Mouse (Mus musculus) lung, postnatal 25 days (tissue): ENCODE data around the gene Rsrc1.
A peak's percentile ranks its signal among the peaks of the same experiment; 100 is the strongest.
"Not testable (repeated sequence)": the region's sequence is repeated elsewhere in the genome, so short reads cannot be mapped to it uniquely, and the experiment has no call there.

Experiments used
- DNase-seq: peaks from one replicate; pipeline ENCODE4 v3.0.0; 2022; ENCODE audit warnings: low spot score

Rsrc1 gene

GRCm38 (mm10) chr3:66985539-66986286 lies 4.5 kb downstream of the Rsrc1 start:
- peak; percentile 69 for DNase-seq

GRCm38 (mm10) chr3:66986287-66986560 lies 5.0 kb downstream of the Rsrc1 start:
- no peak for DNase-seq

GRCm38 (mm10) chr3:66996820-66997219 lies 15.6 kb downstream of the Rsrc1 start:
- DNase-seq: no peak

GRCm38 (mm10) chr3:67036387-67037062 lies 55.3 kb downstream of the Rsrc1 start:
- no peak for DNase-seq

- DNase-seq: no peak
Observed at GRCm38 (mm10) chr3:67059755-67060154, 78.6 kb downstream of the Rsrc1 start.

- DNase-seq: no peak
Observed at GRCm38 (mm10) chr3:67070575-67071488, 89.6 kb downstream of the Rsrc1 start.

GRCm38 (mm10) chr3:67073653-67074052 lies 92.5 kb downstream of the Rsrc1 start:
- not testable (repeated sequence) for DNase-seq

GRCm38 (mm10) chr3:67075484-67075883 lies 94.3 kb downstream of the Rsrc1 start:
- no peak for DNase-seq

- no peak for DNase-seq
Observed at GRCm38 (mm10) chr3:67084742-67085141, 103.6 kb downstream of the Rsrc1 start.

GRCm38 (mm10) chr3:67108428-67108827 lies 127.2 kb downstream of the Rsrc1 start:
- DNase-seq: no peak

GRCm38 (mm10) chr3:67116317-67116716 lies 135.1 kb downstream of the Rsrc1 start:
- no peak for DNase-seq

- DNase-seq: no peak
Observed at GRCm38 (mm10) chr3:67132521-67132920, 151.3 kb downstream of the Rsrc1 start.

- DNase-seq: no peak
Observed at GRCm38 (mm10) chr3:67135749-67136375, 154.7 kb downstream of the Rsrc1 start.

GRCm38 (mm10) chr3:67144952-67145351 lies 163.8 kb downstream of the Rsrc1 start:
- no peak for DNase-seq

- no peak for DNase-seq
Observed at GRCm38 (mm10) chr3:67146280-67146679, 165.1 kb downstream of the Rsrc1 start.

- no peak for DNase-seq
Observed at GRCm38 (mm10) chr3:67147246-67147645, 166.1 kb downstream of the Rsrc1 start.

- DNase-seq: no peak
Observed at GRCm38 (mm10) chr3:67197179-67197578, 216.0 kb downstream of the Rsrc1 start.

GRCm38 (mm10) chr3:67213047-67213457 lies 231.9 kb downstream of the Rsrc1 start:
- DNase-seq: no peak

GRCm38 (mm10) chr3:67232617-67233241 lies 251.5 kb downstream of the Rsrc1 start:
- no peak for DNase-seq

- not testable (repeated sequence) for DNase-seq
Observed at GRCm38 (mm10) chr3:67242451-67242850, 261.3 kb downstream of the Rsrc1 start.

GRCm38 (mm10) chr3:67267448-67267847 lies 286.3 kb downstream of the Rsrc1 start:
- no peak for DNase-seq

GRCm38 (mm10) chr3:67279781-67280180 lies 298.6 kb downstream of the Rsrc1 start:
- DNase-seq: no peak
